Mouse (Mus musculus): ENCODE results near the gene Ccnyl1. TPM values are rescaled to one million over a fixed set of nuclear protein-coding genes. Genes with fewer than 3 reads are reported as not detected.
A peak's percentile ranks its signal among the peaks of the same experiment; 100 is the strongest.
"Not testable (repeated sequence)": the region's sequence is repeated elsewhere in the genome, so short reads cannot be mapped to it uniquely, and the experiment has no call there.

Ccnyl1 gene
- total RNA-seq (2021): 10 to 100 TPM; 20.2 to 21.5 TPM

DNA sequence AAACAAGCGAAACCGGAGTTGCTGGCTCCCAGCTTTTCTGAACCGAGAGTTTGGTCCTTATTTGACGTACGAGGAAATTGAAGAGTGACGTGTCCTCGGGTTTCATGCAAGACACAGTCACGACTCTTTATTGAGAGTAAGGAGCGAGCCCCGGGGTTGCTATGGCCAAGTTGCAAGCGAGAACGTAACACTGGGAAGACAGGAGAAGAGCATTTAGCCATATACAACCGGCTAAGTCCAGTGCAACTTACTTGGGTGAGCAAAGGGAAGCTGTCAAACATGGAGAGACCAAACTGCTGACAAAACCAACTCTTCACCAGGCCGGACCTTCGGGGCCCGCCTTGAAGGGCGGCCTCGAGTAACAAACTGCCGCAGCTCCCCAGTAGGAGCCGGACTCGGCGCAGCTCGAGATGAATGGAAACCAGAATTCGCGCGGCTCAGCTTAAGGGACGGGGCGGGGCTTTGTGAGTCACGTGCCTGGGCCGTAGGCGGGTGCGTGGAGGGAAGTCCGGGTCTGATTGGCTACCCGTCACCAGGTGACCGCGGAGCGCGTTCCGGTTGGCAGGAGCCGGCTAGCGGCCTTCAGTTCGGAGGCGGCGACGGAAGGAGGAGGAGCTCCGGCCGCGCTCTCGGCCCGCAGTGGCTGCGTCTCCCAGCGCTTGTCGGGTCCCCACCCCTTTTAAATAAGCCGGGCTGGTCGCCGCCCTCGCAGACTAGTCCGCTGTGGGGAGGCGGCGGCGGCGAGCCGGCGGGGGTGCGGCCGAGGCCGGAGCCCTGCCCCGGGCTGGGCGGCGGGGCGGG is at the start of gene Ccnyl1:
Gene Ccnyl1 (plus strand): TSS at position 243 of the 801 bp plus-strand sequence.
- intact Hi-C loops (cut with DNase I): loop anchor here (1.0 to 5.0 kb wide), 2 partner anchors 73 to 158 kb away; partner anchors contain the start of genes Creb1 and Mettl21a
- DNase-seq (ENCODE audit: low spot score in 2 of 2): peak; percentile 99

- no peak for DNase-seq (ENCODE audit: low spot score in 2 of 2)
- intact Hi-C loops (cut with DNase I): no loop called here
These were observed 49.2 kb upstream of the Ccnyl1 start for GRCm38 (mm10) chr1:64641069-64641468.

DNA sequence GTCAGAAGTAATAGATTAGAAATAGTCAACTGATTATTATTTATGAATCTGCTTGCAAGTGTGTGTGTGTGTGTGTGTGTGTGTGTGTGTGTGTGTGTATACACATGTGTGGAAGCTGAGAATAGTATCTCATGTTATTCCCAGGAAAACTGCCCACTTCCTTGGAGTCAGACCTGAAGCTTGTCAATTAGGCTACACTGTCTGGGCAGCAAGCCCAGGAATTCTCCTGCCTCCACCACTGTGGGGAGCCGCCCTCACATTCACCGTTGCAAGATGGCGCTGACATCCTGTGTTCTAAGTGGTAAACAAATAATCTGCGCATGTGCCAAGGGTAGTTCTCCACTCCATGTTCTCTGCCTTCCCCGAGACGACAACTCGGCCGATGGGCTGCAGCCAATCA is 47.7 kb upstream of the Ccnyl1 start:
- intact Hi-C loops (cut with DNase I); DNase-seq (ENCODE audit: low spot score in 2 of 2): not testable (repeated sequence)

DNA sequence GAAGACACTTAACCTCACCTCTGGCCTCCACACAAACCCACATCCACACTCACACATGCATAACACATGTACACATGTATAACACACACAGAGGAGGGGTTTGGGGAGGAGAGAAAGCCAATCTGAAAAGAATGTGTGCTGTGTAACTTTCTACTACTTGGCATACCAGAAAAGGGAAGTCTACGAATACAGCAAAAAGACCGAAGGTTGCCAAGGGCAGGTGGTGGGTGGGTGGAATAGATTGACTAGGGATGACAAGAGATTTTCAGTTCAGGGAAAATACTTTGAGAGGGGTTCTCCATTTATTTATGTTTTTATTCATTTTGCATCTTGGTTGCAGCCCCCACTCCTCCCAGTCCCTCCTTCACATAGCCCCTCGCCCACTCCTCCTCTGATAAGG is 45.7 kb upstream of the Ccnyl1 start:
- intact Hi-C loops (cut with DNase I): no loop called here
- DNase-seq (ENCODE audit: low spot score in 2 of 2): no peak

GRCm38 (mm10) chr1:64649362-64650124 is 40.7 kb upstream of the Ccnyl1 start:
- DNase-seq (ENCODE audit: low spot score in 2 of 2): no peak
- intact Hi-C loops (cut with DNase I): no loop called here

- DNase-seq (ENCODE audit: low spot score in 2 of 2): no peak
- intact Hi-C loops (cut with DNase I): no loop called here
These were observed 36.6 kb upstream of the Ccnyl1 start for GRCm38 (mm10) chr1:64653701-64654100.

- intact Hi-C loops (cut with DNase I): no loop called here
- no peak for DNase-seq (ENCODE audit: low spot score in 2 of 2)
These were observed 34.8 kb upstream of the Ccnyl1 start for GRCm38 (mm10) chr1:64655415-64655814.

DNA sequence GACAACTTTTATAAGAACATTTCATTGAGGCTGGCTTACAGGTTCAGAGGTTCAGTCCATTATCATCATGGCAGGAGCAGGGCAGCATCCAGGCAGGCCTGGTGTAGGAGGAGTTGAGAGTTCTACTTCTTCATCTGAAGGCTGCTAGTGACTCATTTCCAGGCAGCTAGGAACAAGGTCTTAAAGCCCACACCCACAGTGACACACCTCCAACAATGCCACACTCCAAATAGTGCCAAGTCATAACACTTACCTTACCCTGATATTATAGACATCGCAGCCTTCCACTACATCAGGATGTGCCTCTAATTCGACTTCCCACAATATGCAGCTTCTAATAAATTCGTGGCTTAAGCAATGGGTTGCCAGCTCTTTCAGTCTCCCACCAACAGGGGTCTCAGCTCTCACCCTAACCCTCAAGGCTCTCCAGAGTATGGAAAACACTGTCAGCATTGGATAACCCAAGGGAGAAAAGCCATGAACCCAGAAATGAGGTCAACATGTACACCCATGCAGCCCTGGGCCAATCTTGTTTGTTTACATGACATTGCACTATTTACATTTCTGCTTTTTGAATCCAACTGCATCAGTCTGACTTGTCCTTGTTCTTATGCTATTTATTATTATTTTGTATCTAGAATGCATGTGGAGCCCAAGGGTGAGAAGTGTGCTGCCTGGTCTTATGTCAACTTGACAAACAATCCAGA is 33.7 kb upstream of the Ccnyl1 start:
- intact Hi-C loops (cut with DNase I): no loop called here
- no peak for DNase-seq (ENCODE audit: low spot score in 2 of 2)

DNA sequence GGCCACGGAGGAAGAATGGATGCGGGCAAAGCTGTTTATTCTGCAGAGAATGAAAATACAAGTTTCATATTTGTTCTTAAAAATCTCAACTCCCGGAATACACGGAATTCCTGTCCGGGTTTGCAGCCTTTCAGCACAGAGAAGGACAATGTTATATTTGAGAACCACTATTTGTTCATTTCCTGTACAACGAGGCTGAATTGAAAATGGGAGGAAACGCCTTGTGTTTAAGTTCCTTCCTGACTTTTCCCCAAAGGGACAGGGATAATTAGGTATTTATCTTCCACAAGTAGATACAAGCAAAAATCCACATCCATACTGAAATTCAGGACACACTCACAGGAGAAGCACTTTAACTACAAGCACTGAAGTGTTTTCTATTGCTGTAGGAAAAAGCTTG is 31.4 kb upstream of the Ccnyl1 start:
- intact Hi-C loops (cut with DNase I): no loop called here
- no peak for DNase-seq (ENCODE audit: low spot score in 2 of 2)

DNA sequence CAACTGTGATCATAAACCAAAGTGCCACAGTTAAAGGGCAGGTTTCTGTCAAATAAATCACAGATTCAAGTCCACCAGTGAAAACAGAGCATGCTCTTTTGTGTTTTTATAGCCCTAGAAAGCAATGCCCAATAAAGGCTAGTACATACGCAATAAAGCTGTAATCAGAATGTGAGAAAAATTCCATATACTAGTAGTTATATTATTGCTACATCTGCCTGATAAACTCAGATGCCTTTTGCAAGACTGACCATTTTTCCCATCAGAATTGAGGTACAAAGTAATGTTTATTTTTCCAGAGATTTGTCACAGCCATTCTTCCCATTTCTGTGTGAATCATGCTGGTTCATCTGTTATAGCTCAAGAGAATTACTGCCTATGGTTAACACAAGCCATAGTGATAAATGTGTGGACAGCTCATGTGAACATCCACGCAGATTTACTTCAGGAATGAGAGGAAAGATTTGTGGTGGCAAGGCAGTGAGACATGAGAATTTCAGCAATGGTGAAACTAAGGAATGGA is 23.1 kb upstream of the Ccnyl1 start:
- intact Hi-C loops (cut with DNase I): no loop called here
- DNase-seq (ENCODE audit: low spot score in 2 of 2): no peak

GRCm38 (mm10) chr1:64669451-64669850 is 20.8 kb upstream of the Ccnyl1 start:
- no peak for DNase-seq (ENCODE audit: low spot score in 2 of 2)

DNA sequence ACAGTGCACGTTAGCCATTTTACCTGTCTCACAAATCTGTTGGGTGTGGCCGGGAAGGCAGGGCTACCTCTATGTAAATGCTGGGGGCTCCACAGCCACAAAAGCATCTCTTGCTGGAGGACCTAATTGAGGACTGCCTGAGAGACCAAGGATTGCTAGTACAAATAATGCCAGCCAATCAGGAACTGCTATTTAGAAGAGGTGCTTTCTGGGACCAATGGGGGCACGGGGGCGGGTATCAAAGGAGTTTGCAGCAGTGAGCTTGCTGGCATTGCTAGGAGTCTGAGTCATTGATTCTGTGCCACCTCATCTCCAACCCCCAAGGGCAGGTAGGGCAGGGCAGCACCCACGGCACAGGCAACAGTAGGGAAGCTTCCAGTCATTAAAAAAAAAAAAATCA is 16.3 kb upstream of the Ccnyl1 start:
- no peak for DNase-seq (ENCODE audit: low spot score in 2 of 2)
- intact Hi-C loops (cut with DNase I): no loop called here

More at GRCm38 (mm10) chr1:64669451-64669850, 20.8 kb upstream of the Ccnyl1 start:
- intact Hi-C loops (cut with DNase I): no loop called here

DNA sequence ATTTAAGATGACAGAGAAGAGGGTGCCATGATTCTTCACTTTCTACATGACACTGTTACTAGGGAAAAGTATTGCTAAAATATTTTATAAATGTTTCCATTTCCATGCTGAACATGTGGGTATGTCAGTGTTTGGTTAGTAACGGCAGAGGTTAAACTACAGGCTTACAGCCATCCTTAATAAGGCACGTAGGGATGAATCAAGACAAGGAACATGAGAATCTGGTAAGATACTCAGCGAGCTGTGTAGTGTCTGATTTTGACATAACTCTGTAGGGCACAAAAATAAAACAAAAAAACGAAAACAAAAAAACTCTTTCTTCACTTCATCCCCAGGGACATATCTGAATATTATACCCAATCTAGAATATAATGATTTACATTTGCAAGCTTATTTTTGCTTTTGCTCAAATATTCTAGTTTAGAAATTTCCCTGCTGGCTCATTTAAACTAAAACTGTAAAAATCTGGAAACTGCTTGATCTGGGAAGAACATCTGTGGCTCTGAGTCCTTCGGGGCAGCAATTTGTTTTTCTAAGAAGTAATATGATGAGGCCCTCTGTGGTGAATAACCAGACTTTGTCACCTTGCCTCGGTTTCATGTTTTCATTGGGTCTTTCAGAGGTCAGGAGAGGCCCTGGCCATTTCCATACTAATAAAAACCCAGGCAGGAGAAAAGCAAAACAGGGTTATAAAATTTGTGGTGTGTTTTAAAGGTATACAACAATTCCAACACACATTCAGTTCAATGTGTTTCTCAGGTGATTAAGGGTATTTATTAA is 14.0 kb upstream of the Ccnyl1 start:
- no peak for DNase-seq (ENCODE audit: low spot score in 2 of 2)
- intact Hi-C loops (cut with DNase I): no loop called here

GRCm38 (mm10) chr1:64681499-64681898 is 8.8 kb upstream of the Ccnyl1 start:
- no peak for DNase-seq (ENCODE audit: low spot score in 2 of 2)
- intact Hi-C loops (cut with DNase I): no loop called here

DNA sequence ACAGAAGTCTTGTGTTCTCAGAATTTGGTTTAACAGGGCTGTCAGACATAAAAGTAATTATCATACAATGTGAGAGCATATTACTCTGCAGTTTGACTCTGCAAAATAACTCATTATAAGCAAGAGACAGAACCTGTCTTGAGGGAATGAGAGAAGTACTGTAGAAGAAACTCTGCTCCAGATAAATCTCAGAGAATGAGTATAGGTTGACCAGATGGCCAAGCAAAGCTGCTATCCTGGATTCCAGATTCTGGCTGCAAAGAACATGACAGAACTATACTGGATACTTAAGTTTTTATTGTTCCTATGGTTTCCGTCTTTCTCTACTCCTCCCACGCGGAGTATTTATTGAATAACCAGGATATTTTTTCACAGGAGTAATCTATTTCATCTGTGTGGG is 7.2 kb upstream of the Ccnyl1 start:
- intact Hi-C loops (cut with DNase I): no loop called here
- DNase-seq (ENCODE audit: low spot score in 2 of 2): no peak

DNA sequence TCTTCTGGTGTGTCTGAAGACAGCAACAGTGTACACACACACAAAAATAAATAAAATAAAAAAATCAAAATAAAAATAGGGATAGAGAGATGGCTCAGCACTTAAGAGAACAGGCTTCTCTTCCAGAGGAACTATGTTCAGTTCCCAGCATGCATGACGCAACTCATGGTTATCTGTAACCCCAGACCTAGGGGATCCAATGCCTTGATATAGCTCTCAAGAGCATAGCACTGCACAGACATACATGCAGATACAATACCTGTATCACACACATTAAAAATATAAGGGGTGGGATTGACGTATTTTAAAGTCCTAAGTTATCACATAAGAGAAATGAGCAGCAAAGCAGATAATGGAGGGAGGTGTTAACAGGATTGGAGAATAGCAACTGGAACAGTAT is 5.8 kb upstream of the Ccnyl1 start:
- intact Hi-C loops (cut with DNase I): no loop called here
- no peak for DNase-seq (ENCODE audit: low spot score in 2 of 2)

GRCm38 (mm10) chr1:64688046-64688445 is 2.2 kb upstream of the Ccnyl1 start:
- intact Hi-C loops (cut with DNase I): no loop called here
- DNase-seq (ENCODE audit: low spot score in 2 of 2): no peak

- intact Hi-C loops (cut with DNase I): loop anchor here (1.0 to 5.0 kb wide), 2 partner anchors 72 to 157 kb away; partner anchors contain the start of genes Creb1 and Mettl21a
- DNase-seq (ENCODE audit: low spot score in 2 of 2): no peak
These were observed 568 bp upstream of the Ccnyl1 start for GRCm38 (mm10) chr1:64689561-64690212.

DNA sequence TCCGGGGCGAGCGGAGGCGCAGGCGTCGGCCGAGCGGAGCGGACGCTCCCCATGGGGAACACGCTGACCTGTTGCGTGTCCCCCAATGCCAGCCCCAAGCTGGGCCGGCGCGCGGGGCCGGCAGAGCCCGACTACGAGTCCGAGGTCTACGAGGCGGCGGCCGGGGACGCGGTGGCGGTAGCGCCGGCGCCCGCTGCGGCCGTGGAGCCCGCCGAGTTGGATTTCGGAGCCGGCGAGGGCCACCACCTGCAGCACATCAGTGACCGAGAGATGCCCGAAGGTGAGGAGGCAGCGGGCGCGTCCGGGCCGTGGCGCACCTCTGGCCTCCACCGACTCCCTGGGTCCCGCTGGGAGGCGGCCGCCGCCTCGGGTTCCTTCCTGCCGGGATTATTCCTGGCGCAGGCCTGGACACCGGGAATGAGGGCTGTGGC is 881 bp downstream of the Ccnyl1 start:
- DNase-seq (ENCODE audit: low spot score in 2 of 2): peak in 1 of 2 experiments; percentile 38
- intact Hi-C loops (cut with DNase I): loop anchor here (5.0 kb wide), 1 partner anchor 159 kb away; the partner anchor contains the start of gene Creb1
